Mouse (Mus musculus) ES-E14 (cell line): ENCODE measurements at regions not wholly inside any gene's neighbourhood (a gene's known extent, or its start where the extent isn't known, plus 50 kb on each side); places are given as distances from the start of the nearest gene placed in this dataset.

Source experiments
- DNase-seq: peaks from one replicate; pipeline ENCODE4 v3.0.0-alpha.2; 2013; ENCODE audit warnings: low read depth, low spot score
- H3K27ac ChIP-seq: 2 replicates; pipeline ENCODE4 v1.5.1; 2012; ENCODE audit warnings: low read depth, mild to moderate bottlenecking, low read length, moderate library complexity, mixed read lengths; ENCODE audit not compliant: poor library complexity, insufficient read depth, severe bottlenecking
- H3K36me3 ChIP-seq: 2 replicates; pipeline ENCODE4 v1.6.1; 2012; ENCODE audit warnings: mild to moderate bottlenecking, low read length, moderate library complexity, mixed read lengths; ENCODE audit not compliant: control insufficient read depth, poor library complexity, insufficient read depth, severe bottlenecking
- H3K4me1 ChIP-seq, 2 experiments: fragments of 150-350 bp in 1 of 2; sonication (generic) in 1 of 2; 2 replicates each; pipeline ENCODE4 v1.6.1; 2012; ENCODE audit warnings: low read length in 2 of 2, mild to moderate bottlenecking in 1 of 2, mixed read lengths in 1 of 2; ENCODE audit not compliant: control insufficient read depth in 2 of 2, insufficient read depth in 2 of 2, poor library complexity in 1 of 2
- H3K4me3 ChIP-seq, 2 experiments: fragments of 150-350 bp in 1 of 2; sonication (generic) in 1 of 2; 2 replicates each; pipeline ENCODE4 v1.5.1; 2012; ENCODE audit warnings: low read length in 2 of 2, low read depth in 1 of 2, mild to moderate bottlenecking in 1 of 2, mixed read lengths in 1 of 2; ENCODE audit not compliant: insufficient read depth in 1 of 2, poor library complexity in 1 of 2, severe bottlenecking in 1 of 2
- H3K9ac ChIP-seq: 2 replicates; pipeline ENCODE4 v1.6.1; 2012; ENCODE audit warnings: low read depth, mild to moderate bottlenecking, low read length, mixed read lengths; ENCODE audit not compliant: poor library complexity, insufficient read depth, severe bottlenecking
- H3K9me3 ChIP-seq: fragments of 150-350 bp; sonication (generic); 2 replicates; pipeline ENCODE4 v1.6.1; 2012; ENCODE audit warnings: low read depth, mild to moderate bottlenecking, low read length; ENCODE audit not compliant: control insufficient read depth, insufficient read depth
- CHD2 ChIP-seq: IDR thresholded peaks from 2 replicates; pipeline ENCODE4 v1.6.1; 2014; ENCODE audit warnings: mild to moderate bottlenecking, low read depth, low read length, inconsistent platforms
- HCFC1 ChIP-seq: IDR thresholded peaks from 2 replicates; pipeline ENCODE4 v1.6.1; 2012; ENCODE audit warnings: low read length, inconsistent platforms, borderline replicate concordance; ENCODE audit not compliant: insufficient read depth
- MAFK ChIP-seq: IDR thresholded peaks from 2 replicates; pipeline ENCODE4 v1.6.1; 2014; ENCODE audit warnings: mild to moderate bottlenecking, low read depth, low read length, inconsistent platforms; ENCODE audit not compliant: insufficient read depth
- ZC3H11A ChIP-seq: IDR thresholded peaks from 2 replicates; pipeline ENCODE4 v1.6.1; 2012; ENCODE audit warnings: low read depth, mild to moderate bottlenecking, inconsistent platforms, low read length, borderline replicate concordance
- ZNF384 ChIP-seq: IDR thresholded peaks from 2 replicates; pipeline ENCODE4 v1.6.1; 2012; ENCODE audit warnings: low read depth, low read length, inconsistent platforms
- in situ Hi-C, 2 experiments: fragments of 600-800 bp; cut with MboI; formaldehyde crosslinking; loops; one replicate each; pipeline ENCODE4 v1.15.1; 2025; ENCODE audit warnings: low sequenced_read_pairs in 2 of 2, inconsistent platforms in 1 of 2; ENCODE audit not compliant: unreplicated experiment in 2 of 2

GRCm38 (mm10) chr7:51101166-51101565, 409.7 kb upstream of the Ano5 start:
- Histone ChIP-seq H3K9ac (no peak overlapping the region), H3K36me3 (no peaks in the 10 kb centered on the region), H3K27ac (no peak overlapping the region), H3K9me3 (no peaks in the 10 kb centered on the region), H3K4me3 (no peak overlapping the region), H3K4me1 (no peaks in the 10 kb centered on the region)
- TF ChIP-seq ZNF384 (no peak), CHD2 (no peak), ZC3H11A (no peak), HCFC1 (no peak), MAFK (no peak)
- in situ Hi-C loops = no loop called here
- no peak for DNase-seq

GRCm38 (mm10) chr7:51140796-51141195, 370.0 kb upstream of the Ano5 start:
- in situ Hi-C loops = no loop called here
- no peaks in the 10 kb centered on the region for H3K36me3 ChIP-seq
- no peak for DNase-seq
- H3K4me1 ChIP-seq = no peaks in the 10 kb centered on the region
- H3K4me3 ChIP-seq = no peak overlapping the region
- no peaks in the 10 kb centered on the region for H3K9me3 ChIP-seq
- no peak overlapping the region for H3K27ac ChIP-seq
- H3K9ac ChIP-seq = no peak overlapping the region
- TF ChIP-seq ZNF384 (no peak), MAFK (no peak), CHD2 (no peak), ZC3H11A (no peak), HCFC1 (no peak)

- no peak overlapping the region for H3K4me3 ChIP-seq
- H3K27ac ChIP-seq = no peak overlapping the region
- no peaks in the 10 kb centered on the region for H3K36me3 ChIP-seq
- no peak overlapping the region for H3K9ac ChIP-seq
- TF ChIP-seq CHD2 (no peak), HCFC1 (no peak), ZC3H11A (no peak), ZNF384 (no peak), MAFK (no peak)
- H3K9me3 ChIP-seq = no peaks in the 10 kb centered on the region
- in situ Hi-C loops = no loop called here
- no peak for DNase-seq
- no peaks in the 10 kb centered on the region for H3K4me1 ChIP-seq
Observed at GRCm38 (mm10) chr7:51175211-51175610, 335.6 kb upstream of the Ano5 start.

- Histone ChIP-seq H3K9ac (no peak overlapping the region), H3K36me3 (no peaks in the 10 kb centered on the region), H3K4me1 (no peaks in the 10 kb centered on the region), H3K9me3 (no peaks in the 10 kb centered on the region), H3K4me3 (no peak overlapping the region), H3K27ac (no peak overlapping the region)
- no peak for DNase-seq
- TF ChIP-seq MAFK (no peak), ZC3H11A (no peak), CHD2 (no peak), HCFC1 (no peak), ZNF384 (no peak)
- in situ Hi-C loops = no loop called here
Observed at GRCm38 (mm10) chr7:51215487-51216232, 295.2 kb upstream of the Ano5 start.

GRCm38 (mm10) chr7:51216233-51216605, 294.6 kb upstream of the Ano5 start:
- no peaks in the 10 kb centered on the region for H3K4me1 ChIP-seq
- in situ Hi-C loops = no loop called here
- no peak overlapping the region for H3K27ac ChIP-seq
- TF ChIP-seq HCFC1 (no peak), MAFK (no peak), CHD2 (no peak), ZC3H11A (no peak), ZNF384 (no peak)
- no peak overlapping the region for H3K4me3 ChIP-seq
- no peak overlapping the region for H3K9ac ChIP-seq
- no peaks in the 10 kb centered on the region for H3K9me3 ChIP-seq
- DNase-seq = no peak
- H3K36me3 ChIP-seq = no peaks in the 10 kb centered on the region
